Mouse (Mus musculus): Measurements from ENCODE around the gene Abhd12. TPM values are rescaled to one million over a fixed set of nuclear protein-coding genes. Genes with fewer than 3 reads are reported as not detected.

The Abhd12 gene
- polyA plus RNA-seq, 1 experiment from 2014 or later, result 24.5 TPM

DNA sequence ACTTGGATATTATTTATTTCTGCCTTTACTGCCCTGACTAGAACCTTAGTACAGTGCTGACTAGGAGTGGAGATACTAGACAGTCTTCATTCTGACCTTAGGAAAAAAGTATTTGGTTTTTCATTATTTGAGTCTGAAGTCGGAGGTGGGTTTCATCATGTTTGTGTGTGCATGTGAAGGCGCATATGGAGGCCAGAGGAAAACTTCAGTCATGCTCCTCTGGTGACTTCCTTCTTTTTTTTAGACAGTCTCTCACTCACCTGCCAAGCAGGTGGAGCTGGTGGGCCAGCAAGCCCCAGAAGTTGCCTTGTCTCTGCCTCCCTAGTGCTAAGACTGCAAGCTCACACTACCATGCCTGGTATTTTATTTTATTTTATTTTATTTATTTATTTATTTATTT is 37.5 kb downstream of the Abhd12 start:
- H3K27me3 ChIP-seq (ENCODE audit: insufficient read depth, low read length), result no peaks in the 10 kb centered on the region
- H3K4me2 ChIP-seq (ENCODE audit: low read depth, low read length), result no peak overlapping the region
- TF ChIP-seq CTCF (IDR thresholded peaks at IDR 0.05; ENCODE audit: low read depth) (no peak), EP300 (IDR thresholded peaks at IDR 0.05; ENCODE audit: low read depth) (no peak)
- no peak for ATAC-seq
- H3K4me3 ChIP-seq (ENCODE audit: low read depth, low read length), result no peak overlapping the region
- DNase-seq, result no peak
- no peaks in the 10 kb centered on the region for H3K9me3 ChIP-seq (ENCODE audit: low read length)
- 76% methylated on average over 2 of the region's 2 CpGs for WGBS (ENCODE audit: insufficient replicate concordance)
- H3K36me3 ChIP-seq (replicated peaks; ENCODE audit: insufficient read depth, low read length), result no peaks in the 10 kb centered on the region
- H3K27ac ChIP-seq (ENCODE audit: low read depth), result no peak overlapping the region
- H3K9ac ChIP-seq (replicated peaks), result no peak overlapping the region
- peaks cover 3% of the 10 kb centered on the region; the same call in 1 of the 2 replicates for H3K4me1 ChIP-seq (ENCODE audit: insufficient read depth)

DNA sequence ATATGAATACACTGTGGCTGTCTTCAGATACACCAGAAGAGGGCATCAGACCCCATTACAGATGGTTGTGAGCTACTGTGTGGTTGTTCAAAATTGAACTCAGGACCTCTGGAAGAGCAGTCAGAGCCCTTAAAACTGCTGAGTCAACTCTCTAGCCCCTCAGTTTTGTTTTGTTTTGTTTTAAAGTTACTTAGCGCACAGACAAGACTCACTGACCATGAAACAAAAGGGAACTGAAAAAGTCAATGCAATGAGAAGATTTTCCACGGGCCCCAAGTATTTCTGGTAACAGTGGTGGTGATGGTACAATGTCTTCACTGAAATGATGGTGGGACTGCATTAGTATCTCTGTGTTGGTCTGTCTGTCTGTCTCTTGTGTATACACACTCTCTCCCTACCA is 43.4 kb downstream of the Abhd12 start:
- Histone ChIP-seq H3K9me3 (ENCODE audit: low read length) (no peaks in the 10 kb centered on the region), H3K9ac (replicated peaks) (no peak overlapping the region), H3K4me3 (ENCODE audit: low read depth, low read length) (no peak overlapping the region), H3K27me3 (ENCODE audit: insufficient read depth, low read length) (no peaks in the 10 kb centered on the region), H3K4me1 (ENCODE audit: insufficient read depth) (no peaks in the 10 kb centered on the region), H3K36me3 (replicated peaks; ENCODE audit: insufficient read depth, low read length) (no peaks in the 10 kb centered on the region), H3K27ac (ENCODE audit: low read depth) (no peak overlapping the region), H3K4me2 (ENCODE audit: low read depth, low read length) (no peak overlapping the region)
- DNase-seq (no peak), ATAC-seq (0 out of 2 replicates have a peak, but pooled peaks have one; percentile 27)
- 73% methylated on average over 2 of the region's 2 CpGs for WGBS (ENCODE audit: insufficient replicate concordance)
- TF ChIP-seq CTCF (IDR thresholded peaks at IDR 0.05; ENCODE audit: low read depth) (0 out of 2 replicates have a peak, but pooled peaks have one; percentile 16), EP300 (IDR thresholded peaks at IDR 0.05; ENCODE audit: low read depth) (no peak)

DNA sequence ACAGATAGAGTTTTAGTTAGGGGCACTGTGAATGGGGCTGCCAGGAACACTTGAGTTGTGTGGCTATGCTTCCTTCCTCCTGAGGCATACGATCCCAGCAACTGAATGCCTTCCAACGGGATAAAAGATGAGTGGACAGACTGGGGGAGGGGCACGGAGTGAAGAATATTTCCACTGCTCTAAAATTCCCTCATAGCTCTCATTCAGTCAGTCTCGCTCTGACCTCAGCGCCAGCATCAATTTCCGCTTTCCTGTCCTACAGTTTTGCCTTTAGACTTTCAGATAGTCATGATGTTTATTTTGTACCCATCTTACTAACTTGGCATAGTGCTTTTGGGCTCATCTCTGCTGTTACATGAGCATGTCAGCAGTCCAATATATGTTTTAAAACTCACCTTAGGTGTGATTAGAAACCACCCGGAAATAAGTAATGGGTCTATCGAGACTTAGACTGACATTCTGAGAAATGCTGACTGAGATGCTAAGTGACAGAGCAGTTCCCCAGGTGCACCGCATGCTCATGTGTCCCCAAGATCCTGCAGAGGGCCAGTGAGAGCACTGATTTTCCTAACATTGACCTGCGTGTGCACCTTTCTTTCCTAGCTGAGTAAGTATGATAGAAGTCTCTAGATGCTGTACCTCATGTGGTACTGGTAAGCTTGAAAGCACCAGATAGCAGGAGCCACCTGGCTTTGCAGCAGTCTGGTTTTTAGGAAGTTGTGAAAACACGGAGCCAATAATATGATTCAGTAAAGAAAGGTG is 44.7 kb downstream of the Abhd12 start:
- Histone ChIP-seq H3K9me3 (ENCODE audit: low read length) (no peaks in the 10 kb centered on the region), H3K4me2 (ENCODE audit: low read depth, low read length) (no peak overlapping the region), H3K9ac (replicated peaks) (no peak overlapping the region), H3K4me1 (ENCODE audit: insufficient read depth) (no peaks in the 10 kb centered on the region), H3K27ac (ENCODE audit: low read depth) (no peak overlapping the region), H3K27me3 (ENCODE audit: insufficient read depth, low read length) (no peaks in the 10 kb centered on the region), H3K4me3 (ENCODE audit: low read depth, low read length) (no peak overlapping the region), H3K36me3 (replicated peaks; ENCODE audit: insufficient read depth, low read length) (no peaks in the 10 kb centered on the region)
- 76% methylated on average over 11 of the region's 11 CpGs for WGBS (ENCODE audit: insufficient replicate concordance)
- TF ChIP-seq CTCF (IDR thresholded peaks at IDR 0.05; ENCODE audit: low read depth) (no peak), EP300 (IDR thresholded peaks at IDR 0.05; ENCODE audit: low read depth) (no peak)
- no peak for DNase-seq
- ATAC-seq, result no peak

DNA sequence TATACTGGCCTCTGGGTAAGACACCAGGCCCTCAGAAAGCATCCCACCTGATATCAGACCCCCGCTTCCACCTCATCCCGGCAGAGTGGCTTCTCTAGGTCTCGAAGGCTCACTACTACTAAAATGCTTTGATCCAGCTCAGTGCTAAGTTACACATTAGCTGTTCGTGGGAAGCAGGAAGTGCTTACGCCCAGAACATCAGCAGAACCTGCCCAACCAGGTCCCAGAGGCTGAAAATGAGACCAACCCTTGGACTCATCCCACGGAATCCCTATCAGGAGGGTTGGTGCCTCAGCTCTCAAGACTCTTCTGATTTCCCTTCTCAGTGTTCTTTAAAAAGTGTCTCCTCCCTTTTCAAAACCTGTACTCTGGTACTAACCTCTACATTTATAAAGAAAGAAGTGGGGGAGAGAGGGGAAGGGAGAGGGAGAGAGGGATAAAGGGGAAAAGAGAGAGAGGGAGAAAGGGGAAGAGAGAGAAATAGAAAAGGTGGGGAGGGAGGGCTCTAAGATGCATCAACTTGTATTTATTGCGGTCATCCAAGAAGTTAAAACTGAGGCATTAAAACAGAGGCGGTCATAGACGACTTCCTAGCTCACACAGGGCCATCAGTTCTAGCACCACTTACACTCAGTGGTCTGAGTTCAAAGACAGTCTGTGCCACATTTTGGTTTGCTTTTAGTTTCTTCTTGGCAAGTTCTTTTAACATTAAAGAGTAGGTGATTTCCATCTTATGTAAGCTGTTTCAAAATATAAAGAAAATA is 45.6 kb downstream of the Abhd12 start:
- H3K4me2 ChIP-seq (ENCODE audit: low read depth, low read length), result no peak overlapping the region
- no peak for ATAC-seq

DNA sequence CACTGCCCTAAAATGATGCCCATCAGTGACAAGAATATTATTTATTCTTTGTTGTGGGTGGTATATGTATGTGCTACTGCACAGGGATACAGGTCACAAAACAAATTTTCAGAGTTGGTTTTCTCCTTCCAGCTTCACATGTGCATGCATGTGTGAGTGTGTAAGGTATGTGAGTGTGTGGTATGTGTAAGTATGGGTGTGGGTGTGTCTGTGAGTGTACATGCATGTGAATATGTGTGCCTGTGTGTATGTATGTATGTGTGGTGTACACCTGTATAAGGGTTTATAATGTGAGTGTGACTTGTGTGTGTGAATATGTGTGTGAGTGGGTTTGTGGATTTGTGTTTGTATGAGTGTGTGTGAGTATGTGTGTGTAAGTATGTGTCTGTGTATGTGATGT is 49.4 kb downstream of the Abhd12 start:
- TF ChIP-seq CTCF (IDR thresholded peaks at IDR 0.05; ENCODE audit: low read depth), result no peak
- no peak for TF ChIP-seq EP300 (IDR thresholded peaks at IDR 0.05; ENCODE audit: low read depth)
- ATAC-seq (no peak), DNase-seq (no peak)
- H3K36me3 ChIP-seq (replicated peaks; ENCODE audit: insufficient read depth, low read length), result no peaks in the 10 kb centered on the region
- no peak overlapping the region for H3K27ac ChIP-seq (ENCODE audit: low read depth)
- H3K9ac ChIP-seq (replicated peaks), result no peak overlapping the region
- H3K4me1 ChIP-seq (ENCODE audit: insufficient read depth), result no peaks in the 10 kb centered on the region; the same call in 1 of the 2 replicates
- no peaks in the 10 kb centered on the region for H3K9me3 ChIP-seq (ENCODE audit: low read length)
- H3K4me3 ChIP-seq (ENCODE audit: low read depth, low read length), result no peak overlapping the region
- no peak overlapping the region for H3K4me2 ChIP-seq (ENCODE audit: low read depth, low read length)
- no peaks in the 10 kb centered on the region for H3K27me3 ChIP-seq (ENCODE audit: insufficient read depth, low read length)

More for the DNA sequence above, 45.6 kb downstream of the Abhd12 start:
- DNase-seq, result no peak
- no peak overlapping the region for H3K9ac ChIP-seq (replicated peaks)
- TF ChIP-seq CTCF (IDR thresholded peaks at IDR 0.05; ENCODE audit: low read depth), result no peak
- no peak for TF ChIP-seq EP300 (IDR thresholded peaks at IDR 0.05; ENCODE audit: low read depth)
- no peaks in the 10 kb centered on the region for H3K4me1 ChIP-seq (ENCODE audit: insufficient read depth)
- no peak overlapping the region for H3K27ac ChIP-seq (ENCODE audit: low read depth)
- H3K36me3 ChIP-seq (replicated peaks; ENCODE audit: insufficient read depth, low read length), result no peaks in the 10 kb centered on the region
- H3K27me3 ChIP-seq (ENCODE audit: insufficient read depth, low read length), result no peaks in the 10 kb centered on the region
- H3K9me3 ChIP-seq (ENCODE audit: low read length), result no peaks in the 10 kb centered on the region
- 60% methylated on average over 9 of the region's 9 CpGs for WGBS (ENCODE audit: insufficient replicate concordance)
- no peak overlapping the region for H3K4me3 ChIP-seq (ENCODE audit: low read depth, low read length)

DNA sequence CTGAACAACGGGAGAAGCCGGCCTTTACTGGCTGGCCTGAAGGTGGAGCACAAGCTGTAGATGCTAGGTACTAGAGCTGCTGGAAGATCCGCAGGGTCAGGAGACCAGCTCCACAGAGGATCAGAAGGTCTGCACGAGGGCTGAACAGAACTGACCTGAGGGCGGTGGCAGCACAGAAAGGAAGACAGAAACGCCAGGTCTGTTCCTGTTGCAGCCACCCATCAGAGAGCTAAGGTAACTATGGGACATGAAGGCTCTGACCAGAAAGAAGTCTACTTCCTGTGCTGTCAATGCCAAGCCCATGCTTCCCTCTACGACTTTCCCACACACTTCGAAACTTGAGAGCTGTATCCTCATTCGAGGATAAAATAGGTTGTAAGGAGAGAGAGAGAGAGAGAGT is 53.3 kb downstream of the Abhd12 start:
- no peak for DNase-seq
- Histone ChIP-seq H3K27ac (ENCODE audit: low read depth) (no peak overlapping the region), H3K9ac (replicated peaks) (no peak overlapping the region), H3K9me3 (ENCODE audit: low read length) (no peaks in the 10 kb centered on the region), H3K4me3 (ENCODE audit: low read depth, low read length) (no peak overlapping the region), H3K36me3 (replicated peaks; ENCODE audit: insufficient read depth, low read length) (no peaks in the 10 kb centered on the region), H3K4me2 (ENCODE audit: low read depth, low read length) (no peak overlapping the region), H3K4me1 (ENCODE audit: insufficient read depth) (no peaks in the 10 kb centered on the region; the same call in 1 of the 2 replicates), H3K27me3 (ENCODE audit: insufficient read depth, low read length) (no peaks in the 10 kb centered on the region)
- TF ChIP-seq EP300 (IDR thresholded peaks at IDR 0.05; ENCODE audit: low read depth), result no peak
- TF ChIP-seq CTCF (IDR thresholded peaks at IDR 0.05; ENCODE audit: low read depth), result 0 out of 2 replicates have a peak, but pooled peaks have one; percentile 10
- WGBS (ENCODE audit: insufficient replicate concordance), result 45% methylated on average over 9 of the region's 9 CpGs
- ATAC-seq, result no peak
